Mouse (Mus musculus) adrenal gland, adult 8-10 months (tissue): Measurements from ENCODE around the gene Fam57a. TPM values are rescaled to one million over a fixed set of nuclear protein-coding genes. Genes with fewer than 3 reads are reported as not detected.
A peak's percentile ranks its signal among the peaks of the same experiment; 100 is the strongest.

Experiments
- DNase-seq: peaks from one replicate; pipeline ENCODE4 v3.0.0; 2022
- total RNA-seq, 4 experiments: library from RNA; stranded (reverse); gene quantifications; 2 replicates each; pipeline ENCODE4 v1.2.4; 2022

The Fam57a gene
- total RNA-seq, 4 experiments from 2014 or later, result 4.4 to 7.7 (median 5.7) TPM

DNA sequence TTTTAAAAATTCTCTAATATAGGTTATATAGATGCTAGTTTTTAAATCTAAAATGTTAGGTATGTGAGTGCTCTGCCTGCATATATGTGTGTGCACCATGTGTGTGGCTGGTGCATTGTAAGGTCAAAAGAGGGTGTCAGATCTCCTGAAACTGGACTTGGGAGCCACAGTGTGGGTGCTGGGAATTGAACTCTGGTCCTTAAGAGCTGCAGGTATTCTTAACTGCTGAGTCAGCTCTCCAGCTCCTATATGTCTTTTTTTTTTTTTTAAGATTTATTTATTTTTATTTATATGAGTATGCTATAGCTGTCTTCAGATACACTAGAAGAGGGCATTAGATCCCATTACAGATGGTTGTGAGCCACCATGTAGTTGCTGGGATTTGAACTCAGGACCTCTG, 67.0 kb downstream of the Fam57a start:
- no peak for DNase-seq

DNA sequence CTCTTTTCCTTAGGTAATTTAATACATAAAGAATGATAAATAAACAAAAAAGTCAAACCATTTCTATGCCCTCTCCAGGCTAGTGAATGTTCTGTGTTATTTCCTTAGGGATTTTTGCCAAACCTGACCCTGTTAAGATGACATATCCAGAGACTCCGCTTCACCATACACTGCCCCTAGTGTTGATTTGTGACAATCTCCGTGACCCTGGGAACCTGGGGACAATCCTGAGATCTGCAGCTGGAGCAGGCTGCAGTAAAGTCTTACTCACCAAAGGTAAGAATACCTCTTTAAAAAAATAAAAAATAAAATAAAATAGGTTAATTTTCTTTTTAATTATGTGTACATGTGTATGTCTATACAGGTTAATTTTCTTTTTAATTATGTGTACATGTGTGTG, 67.8 kb downstream of the Fam57a start:
- no peak for DNase-seq

DNA sequence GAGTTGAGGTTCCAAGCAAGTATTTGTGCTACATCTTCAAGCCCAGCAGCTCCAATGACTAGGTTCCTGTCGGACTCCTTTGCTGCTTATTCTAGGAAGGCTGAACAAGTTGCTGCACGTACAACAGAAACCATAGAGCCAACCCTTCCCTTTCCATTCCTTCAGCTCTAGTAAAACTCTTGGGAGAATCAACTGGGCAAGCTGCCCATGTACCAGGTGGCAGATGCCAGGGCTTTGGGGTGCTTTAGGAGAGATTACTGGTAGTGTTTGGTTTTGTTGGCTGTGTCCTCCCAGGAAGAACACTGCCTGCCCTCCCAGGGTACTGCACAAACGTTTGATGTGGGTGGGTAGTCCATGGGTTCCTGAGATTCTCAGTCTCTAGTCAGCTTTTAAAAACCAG, 72.6 kb downstream of the Fam57a start:
- no peak for DNase-seq

DNA sequence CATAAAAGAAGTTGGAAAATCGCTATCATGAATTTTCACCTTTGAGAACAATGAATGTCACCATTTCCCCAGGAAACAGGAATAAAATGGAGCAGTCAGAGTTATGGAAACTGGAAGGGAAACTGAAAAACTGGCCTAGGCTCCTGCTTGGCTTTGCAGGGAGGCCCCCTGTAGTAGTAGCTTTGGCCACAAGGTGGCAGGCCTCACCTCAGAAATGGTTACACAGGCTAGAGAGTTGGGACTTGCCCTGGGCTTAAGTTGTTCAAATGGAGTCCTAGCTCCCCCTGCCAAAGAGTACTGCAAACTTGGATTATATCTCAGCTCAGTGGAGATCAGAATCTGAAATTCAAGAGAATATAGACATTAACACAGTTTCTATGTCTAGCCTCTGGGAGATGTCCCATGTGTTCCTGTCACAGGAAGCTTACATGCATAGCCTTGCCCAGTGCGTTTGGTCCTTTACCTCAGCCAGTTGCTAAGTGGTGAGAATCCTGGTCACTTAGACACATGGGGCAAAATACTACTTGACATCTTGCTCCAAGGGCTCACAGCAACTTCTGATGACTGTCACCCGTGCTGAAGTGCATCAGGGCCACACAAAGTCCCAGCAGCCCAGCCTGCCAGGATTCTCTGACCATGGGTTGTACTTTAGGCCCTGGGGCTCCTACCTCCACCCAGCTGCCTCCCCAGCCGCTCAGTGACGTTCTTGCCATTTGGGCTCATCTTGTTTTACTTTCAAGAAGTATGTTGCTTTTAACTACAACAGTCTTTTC, 73.9 kb downstream of the Fam57a start:
- DNase-seq, result peak; percentile 74

DNA sequence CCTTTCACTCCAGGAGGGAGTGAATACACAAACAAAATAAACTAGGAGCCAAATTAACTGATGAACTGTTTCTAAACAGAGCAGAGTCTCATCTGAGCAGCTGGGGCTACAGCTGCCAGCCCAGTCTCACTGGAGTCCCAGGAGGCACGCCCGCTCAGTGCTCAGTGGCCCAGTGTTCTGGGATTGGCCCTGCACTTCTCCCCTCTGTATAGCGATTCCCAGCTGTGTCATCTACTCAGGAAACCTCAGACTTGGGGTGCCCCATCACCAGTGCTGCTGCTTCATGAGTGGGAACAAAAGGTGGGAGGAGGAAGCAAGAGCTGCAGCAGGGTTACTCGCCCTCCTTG, 74.4 kb downstream of the Fam57a start:
- no peak for DNase-seq

DNA sequence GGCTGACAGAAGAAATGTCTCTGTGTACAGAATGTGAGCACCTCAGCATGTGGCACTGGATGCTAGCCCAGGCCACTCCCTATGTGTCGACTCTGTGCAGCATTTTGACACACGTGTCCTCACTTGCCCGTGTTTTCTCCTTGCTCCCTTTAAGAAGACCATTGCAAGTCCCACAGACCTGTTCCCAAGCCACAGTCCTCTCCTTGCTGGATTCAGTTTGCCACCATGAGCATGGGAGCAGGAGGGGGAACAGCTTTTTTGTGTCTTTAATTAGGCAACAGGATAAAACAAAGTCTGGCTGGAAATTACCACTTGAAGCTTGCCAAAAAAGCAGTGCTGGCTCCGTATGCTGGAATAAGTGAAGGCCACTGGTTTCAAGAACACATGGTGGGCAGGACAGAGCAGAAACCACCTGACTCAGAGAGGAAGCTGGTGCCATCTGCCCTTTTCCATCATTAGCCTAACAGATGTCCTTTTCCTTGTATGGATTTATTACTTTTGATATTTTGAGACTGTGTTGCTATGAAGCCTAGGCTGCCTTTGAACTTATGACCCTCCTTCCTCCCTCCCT, 76.0 kb downstream of the Fam57a start:
- peak; percentile 61 for DNase-seq

DNA sequence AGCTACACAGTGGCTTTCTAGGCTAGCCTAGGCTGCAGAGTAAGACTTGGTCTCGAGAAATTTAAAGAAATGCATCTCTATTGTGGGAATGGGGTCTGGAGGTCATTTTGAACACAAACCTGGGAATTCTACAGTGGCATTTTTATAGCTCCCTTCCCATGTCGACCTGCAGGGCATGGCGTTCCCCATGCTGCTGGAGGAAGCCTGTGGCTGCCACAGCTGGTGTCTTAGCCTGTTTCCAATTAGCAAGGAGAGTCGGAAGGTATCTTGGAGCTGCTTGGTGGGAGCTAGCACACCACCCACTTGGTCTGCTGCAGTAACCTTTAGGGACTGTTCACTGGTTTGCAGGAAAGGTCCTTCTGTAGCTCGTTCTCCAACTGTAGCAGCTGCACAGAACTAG, 76.7 kb downstream of the Fam57a start:
- no peak for DNase-seq

DNA sequence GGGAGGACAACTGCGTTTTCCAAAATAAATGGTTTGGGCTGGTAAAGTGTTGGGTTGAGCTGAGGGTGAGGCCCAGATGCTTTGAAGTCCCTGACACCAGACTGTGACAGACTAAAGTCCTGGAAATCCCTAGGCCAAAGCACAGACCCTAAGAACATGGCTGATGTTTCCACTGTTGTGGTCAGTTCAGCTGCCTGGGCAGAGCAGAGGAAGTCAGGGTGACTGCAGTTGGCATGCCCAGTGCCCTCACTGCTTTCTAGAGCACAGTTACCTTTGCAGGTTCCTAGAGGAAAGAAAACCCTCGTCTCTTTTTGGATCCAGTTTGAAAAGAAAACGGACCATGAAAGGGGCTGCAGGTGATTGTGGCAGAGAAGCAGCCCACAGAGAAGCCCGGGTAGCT, 77.9 kb downstream of the Fam57a start:
- DNase-seq, result no peak

DNA sequence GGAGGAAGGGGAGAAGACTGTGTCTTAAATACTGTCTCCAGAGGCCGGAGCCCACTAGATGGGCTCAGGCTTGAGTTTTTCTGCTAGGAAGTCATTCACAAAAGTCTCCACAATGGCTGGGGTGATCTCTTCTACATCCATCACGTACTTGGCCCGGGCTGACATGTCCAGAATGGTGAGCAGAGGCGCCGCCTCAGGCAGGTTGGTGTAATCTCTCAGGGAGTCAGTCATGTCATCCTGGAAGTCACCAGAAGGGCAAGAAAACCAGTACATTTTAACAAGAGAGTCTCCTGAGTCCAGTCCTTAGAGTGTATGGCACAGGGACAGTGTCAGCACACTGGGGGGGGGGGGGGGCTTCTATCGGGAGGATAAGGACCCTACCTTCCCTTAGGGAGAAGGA, 79.0 kb downstream of the Fam57a start:
- DNase-seq, result no peak

DNA sequence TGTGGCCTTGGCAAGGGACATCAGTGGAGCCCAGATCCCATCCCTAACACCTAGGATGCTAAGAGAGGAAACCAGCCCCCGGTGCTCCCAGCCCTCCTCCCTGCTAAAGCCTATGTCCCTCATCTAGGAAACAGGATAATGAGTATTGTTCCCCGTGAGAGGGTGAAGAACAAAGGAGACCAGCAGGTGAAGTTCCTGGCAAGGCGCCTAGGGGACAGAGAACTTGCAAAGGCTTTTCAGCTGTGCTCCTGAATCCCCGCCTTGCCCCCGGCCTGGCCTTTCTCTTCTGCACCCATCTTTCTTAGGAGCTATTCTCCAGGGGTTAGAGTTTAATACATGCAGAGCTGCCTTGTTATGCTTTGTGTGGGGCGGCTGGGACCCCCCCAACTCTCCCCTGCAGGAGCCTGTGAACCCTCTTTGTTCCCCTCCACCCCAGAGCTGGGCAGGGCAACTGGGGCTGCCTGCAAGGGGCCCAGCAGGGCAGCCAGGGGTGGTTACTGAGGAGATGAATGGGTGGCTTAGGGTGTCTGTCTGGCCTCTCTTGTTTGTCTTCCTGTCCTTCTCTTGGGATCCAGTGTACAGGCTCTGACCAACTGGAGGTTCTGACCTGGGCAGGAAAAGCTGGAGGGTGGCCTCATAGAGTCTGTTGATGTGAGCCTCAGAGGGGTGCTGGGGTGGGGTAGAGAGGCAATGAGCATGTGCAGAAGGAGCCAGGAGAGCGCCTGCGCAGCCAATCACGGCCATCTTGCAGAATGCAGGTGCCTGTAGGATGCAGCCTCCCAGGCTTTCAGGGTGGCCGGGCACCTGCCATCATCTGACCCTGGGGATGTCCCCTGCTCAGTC, 81.0 kb downstream of the Fam57a start:
- no peak for DNase-seq

DNA sequence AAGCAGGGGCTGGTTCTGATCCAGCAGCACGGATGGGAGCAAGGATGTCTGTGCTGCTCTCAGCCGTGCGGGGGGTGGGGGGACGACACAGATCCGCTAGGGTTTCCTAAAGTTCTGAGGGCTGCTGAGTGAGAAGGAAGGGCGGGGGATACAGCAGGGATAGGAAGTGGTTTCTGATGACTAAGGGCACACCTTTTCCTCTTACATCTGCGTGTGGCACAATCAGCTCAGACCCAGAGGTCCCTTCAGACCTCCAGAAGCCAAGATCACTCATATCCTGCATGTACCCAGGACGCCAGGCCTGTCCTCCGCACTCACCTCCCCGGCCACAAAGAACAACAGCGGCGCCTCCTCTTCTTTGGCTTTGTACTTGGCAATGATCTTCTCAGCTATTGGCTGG, 81.8 kb downstream of the Fam57a start:
- no peak for DNase-seq

DNA sequence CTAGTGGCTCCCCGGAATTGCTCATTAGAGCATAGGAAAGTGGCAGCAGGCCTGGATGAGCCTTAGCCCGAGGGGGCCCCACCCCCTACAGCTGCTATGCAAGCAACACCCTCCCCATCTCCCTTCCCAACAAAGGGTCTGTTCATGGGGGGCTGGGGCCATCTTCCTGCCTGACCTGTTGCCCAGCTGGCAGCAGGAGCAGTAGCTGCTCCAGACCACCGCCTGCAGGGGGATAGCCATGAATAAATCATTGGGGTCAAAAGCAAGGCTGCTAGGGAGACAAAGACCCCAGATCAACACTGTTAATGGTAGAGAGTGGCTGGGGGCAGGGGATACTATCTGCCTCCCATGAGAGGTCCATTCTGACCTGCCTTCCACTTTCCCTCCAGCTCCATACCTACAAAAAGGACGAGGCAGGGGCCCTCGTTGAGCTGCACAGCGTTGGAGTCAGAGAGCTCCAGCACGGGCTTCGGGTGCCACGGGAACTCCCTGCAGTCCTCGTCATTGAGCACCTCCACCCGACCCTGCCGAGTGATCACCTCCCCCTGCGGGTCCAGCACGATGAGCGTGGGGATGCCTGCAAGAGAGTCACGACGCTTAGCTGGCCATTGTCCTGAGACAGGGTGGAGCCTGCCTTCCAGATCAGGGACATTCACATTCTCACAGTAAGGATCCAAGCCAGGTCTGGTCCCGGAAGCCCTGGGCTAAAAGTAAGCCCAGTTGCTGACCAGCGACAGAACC, 83.3 kb downstream of the Fam57a start:
- no peak for DNase-seq

Other genes with a start within 250 kb of the Fam57a start
- 10 to 100 TPM; 19.9 to 31.2 (median 21.9) TPM for gene Rph3al, start 241.2 kb upstream of the Fam57a start, total RNA-seq
- gene 1700016K19Rik, start 179.8 kb upstream of the Fam57a start, total RNA-seq, result not detected
- 10 to 100 TPM; 11.0 to 28.9 (median 16.0) TPM for gene Rflnb, start 151.9 kb upstream of the Fam57a start, total RNA-seq
- 10 to 100 TPM; 53.9 to 64.1 (median 55.8) TPM for gene Vps53, start within 50 bp of the Fam57a start, total RNA-seq
- under 1 TPM in 1 of 4 experiments, not detected in 3; 0.46 TPM for gene Dbil5, start 37.9 kb downstream of the Fam57a start, total RNA-seq
- gene Gemin4, start 38.0 kb downstream of the Fam57a start, total RNA-seq, result 10 to 100 TPM in 3 of 4 experiments, 1 to 10 TPM in 1; 8.9 to 13.9 (median 10.9) TPM
- 10 to 100 TPM; 18.3 to 23.6 (median 20.1) TPM for gene Mrm3, start 64.0 kb downstream of the Fam57a start, total RNA-seq
- gene Glod4, start 64.1 kb downstream of the Fam57a start, total RNA-seq, result 100 to 1,000 TPM in 1 of 4 experiments, 10 to 100 TPM in 3; 89.4 to 107 (median 93.5) TPM
- 10 to 100 TPM; 33.5 to 43.6 (median 40.8) TPM for gene Nxn, start 219.5 kb downstream of the Fam57a start, total RNA-seq
- 10 to 100 TPM; 47.6 to 64.2 (median 56.4) TPM for gene Timm22, start 227.3 kb downstream of the Fam57a start, total RNA-seq